Mouse (Mus musculus) subcutaneous adipose tissue, adult 2 months (tissue): ENCODE data around the gene Rhbg. TPM values are rescaled to one million over a fixed set of nuclear protein-coding genes. Genes with fewer than 3 reads are reported as not detected.

Experiments used
- polyA plus RNA-seq: library from polyadenylated mRNA; depleted of rRNA; stranded (reverse); fragments of >200 nt; gene quantifications from 2 replicates; pipeline ENCODE4 v1.2.3, GENCODE M21; 2012; ENCODE audit warnings: low replicate concordance; rRNA removed

The Rhbg gene
- polyA plus RNA-seq: 1.3 and 2.6 TPM in 2 replicates

GRCm38 (mm10) chr3:88254268-88254926 is at the start of gene Rhbg:
Gene Rhbg, minus strand, starts transcription at chr3:88254709.

GRCm38 (mm10) chr3:88296561-88297318 is 42.2 kb upstream of the Rhbg start, which contains the start of the genes Tsacc and Cct3:
Gene Tsacc, minus strand, starts transcription at chr3:88296999.
Gene Cct3, plus strand, starts transcription at chr3:88297116.

GRCm38 (mm10) chr3:88287110-88287509 is 32.6 kb upstream of the Rhbg start, which contains the start of gene Gm38392:
Gene Gm38392, minus strand, starts transcription at chr3:88287210.

Other genes with a start within 250 kb of the Rhbg start
- 0.10 TPM in 1 of 2 replicates, not detected in the other for gene Hapln2, start 227.1 kb downstream of the Rhbg start, polyA plus RNA-seq
- 4.1 and 19.7 TPM in 2 replicates for gene Gpatch4, start 211.6 kb downstream of the Rhbg start, polyA plus RNA-seq
- 119 and 130 TPM in 2 replicates for gene Naxe, start 196.2 kb downstream of the Rhbg start, polyA plus RNA-seq
- gene Ttc24, start 176.4 kb downstream of the Rhbg start, polyA plus RNA-seq: not detected in 2 replicates
- gene Iqgap3, start 172.7 kb downstream of the Rhbg start, polyA plus RNA-seq: 1.4 and 12.8 TPM in 2 replicates
- gene Mef2d, start 112.3 kb downstream of the Rhbg start, polyA plus RNA-seq: 56.6 and 78.8 TPM in 2 replicates
- 0.33 and 0.42 TPM in 2 replicates for gene Gm38392, start 32.5 kb upstream of the Rhbg start, polyA plus RNA-seq
- gene Tsacc, start 42.3 kb upstream of the Rhbg start, polyA plus RNA-seq: 5.6 and 5.7 TPM in 2 replicates
- 112 and 200 TPM in 2 replicates for gene Cct3, start 42.4 kb upstream of the Rhbg start, polyA plus RNA-seq
- 237 and 305 TPM in 2 replicates for gene Glmp, start 70.3 kb upstream of the Rhbg start, polyA plus RNA-seq
- 39.1 and 40.3 TPM in 2 replicates for gene Tmem79, start 81.4 kb upstream of the Rhbg start, polyA plus RNA-seq
- 60.2 and 94.7 TPM in 2 replicates for gene Smg5, start 81.6 kb upstream of the Rhbg start, polyA plus RNA-seq
- gene Paqr6, start 109.9 kb upstream of the Rhbg start, polyA plus RNA-seq: 10.3 and 13.1 TPM in 2 replicates
- gene Bglap3, start 118.0 kb upstream of the Rhbg start, polyA plus RNA-seq: 0.14 and 0.19 TPM in 2 replicates
- gene Bglap2, start 124.0 kb upstream of the Rhbg start, polyA plus RNA-seq: not detected in 2 replicates
- not detected in 2 replicates for gene Bglap, start 129.8 kb upstream of the Rhbg start, polyA plus RNA-seq
- 35.7 and 50.0 TPM in 2 replicates for gene Pmf1, start 155.6 kb upstream of the Rhbg start, polyA plus RNA-seq
- gene Slc25a44, start 170.4 kb upstream of the Rhbg start, polyA plus RNA-seq: 57.9 and 74.4 TPM in 2 replicates
- gene Sema4a, start 206.5 kb upstream of the Rhbg start, polyA plus RNA-seq: 51.9 and 53.4 TPM in 2 replicates